Mouse (Mus musculus) adrenal gland, adult 8-10 months (tissue): ENCODE measurements at regions not wholly inside any gene's neighbourhood (a gene's known extent, or its start where the extent isn't known, plus 50 kb on each side); places are given as distances from the start of the nearest gene placed in this dataset.
"Not testable (repeated sequence)": the region's sequence is repeated elsewhere in the genome, so short reads cannot be mapped to it uniquely, and the experiment has no call there.

ENCODE experiments used
- DNase-seq: peaks from one replicate; pipeline ENCODE4 v3.0.0; 2022

- DNase-seq = no peak
Observed at GRCm38 (mm10) chr14:48842861-48843260, 169.2 kb upstream of the Otx2 start.

DNA sequence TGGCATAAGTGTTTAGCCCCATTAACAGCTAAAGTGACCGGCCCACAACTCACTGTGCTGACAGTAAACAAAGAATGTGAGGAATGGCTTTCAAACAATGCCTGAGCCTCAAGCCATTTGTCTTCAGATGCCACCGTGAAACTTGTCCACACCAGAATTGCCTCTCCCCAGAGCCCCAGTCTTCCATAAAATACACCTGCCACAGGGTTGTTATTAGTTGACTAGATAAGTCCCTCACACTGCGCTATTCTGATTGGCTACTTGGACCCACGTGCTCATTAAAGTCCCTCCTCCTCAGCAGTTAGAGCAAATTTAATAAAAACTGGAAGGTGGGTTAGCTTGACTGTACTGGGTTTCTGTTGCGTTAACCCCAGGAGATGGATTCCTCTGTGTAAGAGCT is 167.7 kb upstream of the Otx2 start:
- DNase-seq = no peak

DNA sequence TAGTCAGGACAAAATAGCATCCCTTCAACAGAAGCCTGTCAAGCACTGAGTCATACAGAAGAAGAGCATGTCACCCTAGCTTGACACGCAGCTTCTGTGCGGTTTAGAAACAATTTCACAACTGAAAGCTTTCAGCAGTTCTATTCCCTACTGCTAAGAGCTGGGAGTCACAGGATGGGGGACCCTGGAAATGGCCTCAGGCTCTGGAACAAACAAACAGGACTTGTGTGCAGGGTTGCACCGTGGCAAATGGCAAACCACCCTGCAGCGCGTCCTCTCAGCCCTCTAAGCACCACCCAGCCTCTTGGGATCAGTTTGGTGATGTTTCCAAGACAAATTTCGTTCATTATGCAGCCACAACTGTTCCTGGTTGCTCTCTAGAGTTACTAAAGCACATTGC is 163.6 kb upstream of the Otx2 start:
- DNase-seq = no peak

- DNase-seq = no peak
Observed at GRCm38 (mm10) chr14:48836071-48836470, 162.5 kb upstream of the Otx2 start.

GRCm38 (mm10) chr14:48834416-48834815 is 160.8 kb upstream of the Otx2 start:
- DNase-seq = no peak

GRCm38 (mm10) chr14:48826421-48826820 is 152.8 kb upstream of the Otx2 start:
- DNase-seq = no peak

DNA sequence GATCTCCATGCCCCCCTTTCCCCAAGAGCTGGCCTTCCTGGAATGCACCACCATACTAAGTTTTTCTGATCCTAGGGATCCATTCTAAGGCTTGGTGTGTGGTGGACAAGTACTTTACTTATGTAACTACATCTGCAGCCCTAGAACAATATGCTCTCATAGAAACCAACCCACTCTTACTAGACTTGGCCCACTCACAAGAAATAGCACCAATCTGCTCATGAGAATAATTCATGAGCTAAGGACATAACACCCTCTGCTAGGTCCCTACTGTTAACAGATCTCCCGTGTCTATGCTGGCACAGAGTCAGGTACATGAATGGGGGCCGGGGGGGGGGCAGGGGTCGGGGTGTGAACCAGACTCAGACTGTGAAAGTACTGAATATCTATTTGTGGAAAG is 150.8 kb upstream of the Otx2 start:
- no peak for DNase-seq

DNA sequence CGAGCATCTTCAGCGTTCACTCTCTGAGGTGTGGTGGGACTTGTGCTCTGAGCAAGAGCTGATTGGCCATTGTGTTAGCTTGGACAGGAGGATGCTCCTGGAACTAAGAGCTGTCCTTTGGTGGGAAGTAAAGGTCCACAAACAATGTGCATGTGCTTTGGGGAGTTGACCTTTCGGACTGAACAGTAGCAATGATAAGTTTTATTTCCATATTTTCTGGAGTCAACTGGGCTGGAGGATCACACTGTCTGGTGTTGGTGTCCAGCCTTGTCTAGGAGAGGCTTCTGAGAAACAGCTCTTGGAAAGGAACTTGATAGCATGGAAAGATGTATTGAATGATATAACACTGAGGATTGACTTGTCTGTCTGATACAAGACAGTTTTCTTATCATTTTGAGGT is 142.3 kb upstream of the Otx2 start:
- no peak for DNase-seq

DNA sequence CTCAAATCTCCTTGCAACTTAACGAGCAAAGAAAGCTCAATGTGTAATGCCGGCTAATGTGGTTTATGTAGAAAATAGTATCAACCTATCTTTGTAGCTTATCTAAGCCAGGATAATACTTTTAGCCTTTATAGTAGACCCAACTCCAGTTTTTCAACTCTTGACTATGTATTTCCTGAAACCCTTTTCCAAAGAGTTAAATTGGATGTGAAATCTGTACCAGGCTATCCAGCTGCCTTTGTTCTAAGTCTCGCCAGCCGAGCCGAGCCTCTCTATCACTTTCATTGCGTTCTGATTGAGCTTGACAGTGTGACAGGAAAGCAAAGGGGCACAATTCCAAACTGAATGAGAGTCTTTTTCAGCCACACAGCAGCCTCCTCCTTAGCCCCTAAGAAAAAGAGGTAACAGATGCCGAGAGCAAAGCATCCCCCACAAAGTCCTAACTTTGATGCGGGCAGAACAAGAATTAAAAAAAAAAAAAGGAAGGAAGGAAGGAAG is 141.7 kb upstream of the Otx2 start:
- DNase-seq = no peak

DNA sequence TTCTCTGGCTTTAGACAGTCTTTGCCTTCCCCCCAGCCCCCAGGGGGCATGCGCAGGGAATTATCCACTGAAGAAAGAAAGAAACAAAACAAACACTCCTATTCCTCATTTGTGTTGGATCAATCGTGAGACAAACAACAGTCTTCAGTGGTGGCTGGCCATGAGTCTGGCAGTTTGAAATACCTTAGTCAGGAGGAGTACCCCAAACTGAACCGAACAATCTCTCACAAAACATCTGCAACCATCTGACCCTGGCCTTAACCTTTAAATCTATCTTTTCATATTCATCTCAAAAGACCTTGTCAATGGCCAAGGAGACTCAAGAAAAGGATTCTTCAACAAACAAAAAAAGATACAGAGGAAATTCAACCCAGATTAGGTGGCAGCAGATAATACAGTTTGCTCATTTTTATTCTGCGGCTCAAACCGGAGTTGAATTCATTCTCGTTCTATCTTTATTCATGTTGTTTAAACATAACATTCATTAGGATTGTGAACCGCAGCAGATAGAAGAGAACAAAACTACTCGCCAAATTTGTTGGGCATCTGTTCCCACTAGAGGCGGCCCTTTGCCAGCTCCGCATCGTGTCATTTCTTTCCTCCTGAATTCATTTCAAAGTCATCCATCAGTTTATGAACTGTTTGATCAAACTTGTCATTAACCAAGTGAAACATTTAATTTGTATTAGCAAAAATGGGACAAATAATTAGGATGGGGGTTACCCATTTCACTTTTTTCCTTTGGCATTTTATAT is 139.3 kb upstream of the Otx2 start:
- no peak for DNase-seq

- DNase-seq = no peak
Observed at GRCm38 (mm10) chr14:48804098-48804497, 130.5 kb upstream of the Otx2 start.

DNA sequence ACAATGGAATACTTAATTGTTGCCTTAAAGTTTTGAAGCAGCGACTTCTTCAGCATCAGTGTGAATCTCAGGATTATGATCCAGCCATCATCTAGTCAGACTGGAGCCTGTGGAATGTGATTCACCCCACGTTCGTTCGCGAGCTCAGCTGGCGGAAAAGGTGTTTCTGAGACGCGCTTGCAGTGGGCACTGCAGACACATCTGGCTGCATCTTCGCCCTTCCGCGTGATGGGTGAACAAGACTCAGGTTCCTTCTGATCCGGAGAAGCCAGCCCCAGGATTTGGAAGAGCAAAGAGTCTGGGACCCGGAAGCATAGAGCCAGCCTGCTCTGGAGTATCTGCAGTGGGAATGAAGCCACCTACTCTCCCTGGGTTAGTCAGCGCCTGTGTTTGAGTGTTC is 127.7 kb upstream of the Otx2 start:
- DNase-seq = no peak

GRCm38 (mm10) chr14:48800857-48801256 is 127.2 kb upstream of the Otx2 start:
- no peak for DNase-seq

- DNase-seq = no peak
Observed at GRCm38 (mm10) chr14:48800100-48800449, 126.5 kb upstream of the Otx2 start.

DNA sequence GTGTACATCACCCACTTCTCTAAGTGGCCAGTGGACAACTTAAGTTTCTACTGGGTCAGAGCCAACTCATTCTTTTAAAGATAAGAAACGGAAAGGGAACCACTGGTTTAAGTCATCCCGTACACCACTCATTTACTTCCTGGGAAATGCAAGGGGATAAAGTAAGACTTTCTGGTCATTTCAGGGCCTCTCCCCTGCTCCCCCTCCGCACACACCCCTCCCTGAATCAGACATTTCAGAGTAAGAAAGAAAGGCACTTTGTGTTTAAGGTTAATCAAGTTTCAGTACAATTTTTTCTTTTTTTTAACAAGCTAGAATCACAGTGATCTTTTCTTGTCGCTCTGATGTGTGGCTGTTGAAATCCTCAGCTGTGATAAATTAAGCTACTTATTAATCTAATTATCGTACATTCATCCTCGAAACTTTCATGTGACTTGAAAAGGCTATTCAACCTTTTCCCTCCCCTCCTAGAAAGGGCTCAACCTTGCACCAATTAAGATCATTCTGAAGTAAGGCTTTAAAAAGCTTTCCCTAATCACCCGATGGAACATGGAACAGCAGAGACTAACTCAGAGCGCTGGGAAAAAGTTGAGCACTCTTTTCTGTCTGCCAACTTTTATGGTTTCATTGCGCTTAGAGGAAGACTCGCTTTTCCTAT is 126.0 kb upstream of the Otx2 start:
- no peak for DNase-seq

DNA sequence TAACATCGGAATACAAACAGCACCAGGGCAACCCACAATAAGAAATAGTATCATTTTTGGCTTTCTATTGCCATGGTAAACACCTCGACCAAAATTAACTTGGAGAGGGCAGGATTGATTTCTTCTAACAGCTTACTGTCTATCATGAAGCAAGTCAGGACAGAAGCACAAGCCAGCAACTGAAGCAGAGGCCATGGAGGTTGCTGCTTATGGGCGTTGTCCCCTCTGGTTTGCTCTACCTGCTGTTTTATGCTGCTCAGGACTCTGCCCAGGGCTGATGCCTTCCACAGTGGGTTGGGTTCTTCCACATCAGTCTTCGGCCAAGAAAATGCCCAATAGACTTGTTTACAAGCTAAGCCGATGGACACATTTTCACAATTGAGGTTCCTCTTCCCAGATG is 117.9 kb upstream of the Otx2 start:
- DNase-seq = no peak

DNA sequence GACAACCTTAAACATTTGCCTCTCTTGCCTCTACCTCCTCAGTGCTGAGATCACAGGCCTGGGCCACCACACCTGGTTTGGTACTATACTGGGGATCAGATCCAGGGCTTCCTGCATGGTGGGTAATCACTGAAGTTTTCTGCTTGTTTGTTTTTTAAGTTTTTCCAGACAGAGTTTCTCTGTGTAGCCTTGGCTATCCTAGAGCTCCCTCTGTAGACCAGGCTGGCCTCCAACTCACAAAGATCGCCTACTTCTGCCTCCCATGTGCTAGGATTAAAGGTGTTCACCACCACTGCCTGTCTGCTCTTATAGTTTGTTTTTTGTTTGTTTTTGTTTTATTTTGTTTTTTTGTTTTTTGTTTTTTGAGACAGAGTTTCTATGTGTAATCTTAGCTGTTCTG is 105.7 kb upstream of the Otx2 start:
- DNase-seq = no peak

DNA sequence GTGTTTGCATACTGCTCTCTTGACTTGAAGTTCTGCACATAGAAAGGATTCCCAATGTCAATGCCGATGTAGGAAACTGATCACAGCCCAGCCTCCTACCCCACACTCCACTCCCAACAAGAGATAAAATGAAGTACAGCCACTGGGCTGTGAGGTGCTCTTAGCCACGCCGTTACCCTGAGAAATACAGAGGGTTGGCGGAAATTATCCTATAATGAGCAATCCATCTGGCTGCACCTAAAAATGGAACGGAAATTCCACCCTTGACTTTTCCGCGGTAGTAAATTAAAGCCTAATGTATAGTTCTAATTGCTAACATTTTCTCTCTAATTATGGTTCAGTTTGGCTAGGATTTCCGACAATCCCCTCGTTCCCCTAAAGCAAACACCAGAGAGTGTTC is 97.2 kb upstream of the Otx2 start:
- DNase-seq = no peak

GRCm38 (mm10) chr14:48762691-48763090 is 89.1 kb upstream of the Otx2 start:
- no peak for DNase-seq

GRCm38 (mm10) chr14:48761002-48761648 is 87.5 kb upstream of the Otx2 start:
- no peak for DNase-seq

- not testable (repeated sequence) for DNase-seq
Observed at GRCm38 (mm10) chr14:48755096-48755495, 81.5 kb upstream of the Otx2 start.

GRCm38 (mm10) chr14:48754080-48754720 is 80.6 kb upstream of the Otx2 start:
- no peak for DNase-seq

DNA sequence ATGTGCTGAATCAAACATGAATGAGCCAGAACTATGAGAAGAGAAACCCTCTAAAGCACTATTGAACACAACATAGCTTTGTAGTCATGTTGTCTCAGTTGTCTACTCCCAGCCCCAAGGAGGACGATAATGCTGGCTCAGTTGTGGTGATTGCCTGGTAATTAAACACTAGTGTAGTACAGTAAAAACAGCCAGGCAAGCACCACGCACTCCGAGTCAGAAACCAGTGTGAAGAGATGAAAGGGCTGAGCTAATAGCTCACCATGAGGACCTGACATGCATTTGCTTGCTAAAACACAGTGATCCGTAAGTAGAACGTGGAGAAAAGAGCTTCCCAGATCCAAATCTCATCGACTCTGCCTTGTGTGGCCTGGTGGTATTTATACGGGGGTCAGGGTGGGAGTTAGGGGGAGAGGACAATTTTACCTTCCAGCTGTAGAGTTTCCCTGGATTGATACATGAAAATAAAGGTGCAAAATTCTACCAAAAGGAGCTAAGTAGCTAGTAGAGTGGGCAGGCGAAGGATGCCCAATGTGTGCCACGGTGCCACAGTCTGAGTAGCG is 80.0 kb upstream of the Otx2 start:
- no peak for DNase-seq
